Mouse (Mus musculus) testis, adult 2 months (tissue): ENCODE data around the gene Magi2. TPM values are rescaled to one million over a fixed set of nuclear protein-coding genes. Genes with fewer than 3 reads are reported as not detected.

Experiments used
- H3K27ac ChIP-seq: fragments of 200-500 bp; 2 replicates; pipeline ENCODE4 v1.5.1; 2012; ENCODE audit warnings: low read depth, low read length; ENCODE audit not compliant: control insufficient read depth, insufficient read depth
- H3K27me3 ChIP-seq: fragments of 200-500 bp; 2 replicates; pipeline ENCODE4 v1.6.1; 2012; ENCODE audit warnings: mild to moderate bottlenecking, low read length, moderate library complexity; ENCODE audit not compliant: control insufficient read depth, insufficient read depth
- H3K36me3 ChIP-seq: fragments of 200-500 bp; 2 replicates; pipeline ENCODE4 v1.6.1; 2012; ENCODE audit warnings: mild to moderate bottlenecking, low read length; ENCODE audit not compliant: control insufficient read depth, insufficient read depth
- H3K4me1 ChIP-seq: fragments of 200-500 bp; 2 replicates; pipeline ENCODE4 v1.6.1; 2012; ENCODE audit warnings: low read length; ENCODE audit not compliant: control insufficient read depth, insufficient read depth
- H3K4me3 ChIP-seq: fragments of 200-500 bp; 2 replicates; pipeline ENCODE4 v1.5.1; 2012; ENCODE audit warnings: low read depth, mild to moderate bottlenecking, low read length, moderate library complexity, mixed read lengths; ENCODE audit not compliant: control insufficient read depth
- CTCF ChIP-seq: fragments of 200-500 bp; IDR thresholded peaks from 2 replicates; pipeline ENCODE4 v1.5.1; 2012; ENCODE audit warnings: low read depth, mild to moderate bottlenecking, inconsistent platforms, low read length, moderate library complexity; ENCODE audit not compliant: control insufficient read depth, insufficient read depth, insufficient replicate concordance
- POLR2A ChIP-seq: fragments of 200-500 bp; IDR thresholded peaks from 2 replicates; pipeline ENCODE4 v1.6.1; 2012; ENCODE audit warnings: low read depth, mild to moderate bottlenecking, inconsistent platforms, low read length, moderate library complexity; ENCODE audit not compliant: control insufficient read depth
- polyA plus RNA-seq: library from polyadenylated mRNA; depleted of rRNA; stranded (reverse); fragments of >200 nt; gene quantifications from 2 replicates; pipeline ENCODE4 v1.2.3, GENCODE M21; 2012

The Magi2 gene
- polyA plus RNA-seq, 1 experiment, result 6.3 TPM

DNA sequence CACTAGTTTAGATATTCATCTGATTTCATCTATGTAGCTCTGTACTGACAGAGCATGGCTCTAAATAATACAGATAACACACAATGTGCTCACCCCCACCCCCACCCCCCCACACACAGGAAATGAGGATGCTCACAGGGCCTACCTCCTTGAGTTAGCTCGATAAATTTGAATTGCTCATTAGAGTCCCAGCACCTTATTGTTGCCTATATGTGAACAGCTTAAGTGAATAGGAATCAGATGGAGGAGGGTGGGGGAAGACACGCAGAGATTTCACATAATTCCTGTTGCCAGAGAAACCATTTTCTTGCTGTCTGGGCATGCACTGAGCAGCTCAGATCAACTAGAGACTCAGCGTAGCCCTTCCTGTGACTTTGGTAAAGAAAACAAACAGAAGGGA is 755.2 kb downstream of the Magi2 start:
- H3K27ac ChIP-seq, result no peak overlapping the region
- H3K4me1 ChIP-seq, result no peaks in the 10 kb centered on the region
- TF ChIP-seq CTCF (no peak), POLR2A (no peak)

DNA sequence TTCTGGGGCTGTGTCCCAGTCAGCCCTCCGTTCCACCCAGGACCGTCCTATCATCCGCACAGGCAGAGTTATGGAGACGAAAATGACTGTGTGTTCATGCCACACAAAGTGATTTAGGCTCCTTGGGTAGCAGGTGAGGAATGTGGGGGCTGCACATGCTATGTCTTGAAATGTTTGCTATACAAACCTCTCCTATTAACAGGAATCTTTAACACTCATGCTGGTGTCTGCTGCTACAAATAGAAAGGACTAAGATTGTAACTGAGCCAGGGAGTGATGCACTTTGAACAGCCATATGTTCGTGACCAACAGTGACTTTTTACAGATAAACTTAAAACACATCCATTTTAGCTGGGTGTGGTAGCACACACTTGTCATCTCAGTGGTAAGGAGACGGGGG is 772.6 kb downstream of the Magi2 start:
- no peaks in the 10 kb centered on the region for H3K27me3 ChIP-seq
- H3K4me3 ChIP-seq, result no peak overlapping the region
- no peak overlapping the region for H3K27ac ChIP-seq
- TF ChIP-seq CTCF, result no peak
- no peak for TF ChIP-seq POLR2A
- no peaks in the 10 kb centered on the region for H3K36me3 ChIP-seq
- no peaks in the 10 kb centered on the region for H3K4me1 ChIP-seq

More for the DNA sequence above, 755.2 kb downstream of the Magi2 start:
- no peak overlapping the region for H3K4me3 ChIP-seq
- H3K27me3 ChIP-seq, result no peaks in the 10 kb centered on the region
- no peaks in the 10 kb centered on the region for H3K36me3 ChIP-seq

DNA sequence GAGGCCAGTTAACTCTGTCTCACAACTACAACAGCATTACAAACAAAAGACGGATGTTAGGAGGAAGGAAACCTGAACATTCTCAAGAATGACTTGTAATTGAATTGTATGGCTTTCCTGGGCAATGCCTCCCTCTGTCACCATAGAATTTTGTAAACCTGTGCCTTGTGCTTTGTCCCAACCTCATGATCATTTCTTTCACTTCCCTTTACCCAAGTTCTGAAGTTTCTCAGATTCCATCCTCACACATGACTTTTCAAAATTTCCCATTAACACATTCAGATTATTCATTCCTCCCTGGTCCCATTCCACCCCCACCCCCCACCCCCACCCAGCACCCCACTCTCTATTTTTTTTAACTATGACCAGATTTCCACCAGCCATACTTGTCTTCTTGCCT is 773.1 kb downstream of the Magi2 start:
- Histone ChIP-seq H3K36me3 (no peaks in the 10 kb centered on the region), H3K27ac (no peak overlapping the region), H3K27me3 (no peaks in the 10 kb centered on the region), H3K4me3 (no peak overlapping the region), H3K4me1 (no peaks in the 10 kb centered on the region)
- TF ChIP-seq CTCF (no peak), POLR2A (no peak)

DNA sequence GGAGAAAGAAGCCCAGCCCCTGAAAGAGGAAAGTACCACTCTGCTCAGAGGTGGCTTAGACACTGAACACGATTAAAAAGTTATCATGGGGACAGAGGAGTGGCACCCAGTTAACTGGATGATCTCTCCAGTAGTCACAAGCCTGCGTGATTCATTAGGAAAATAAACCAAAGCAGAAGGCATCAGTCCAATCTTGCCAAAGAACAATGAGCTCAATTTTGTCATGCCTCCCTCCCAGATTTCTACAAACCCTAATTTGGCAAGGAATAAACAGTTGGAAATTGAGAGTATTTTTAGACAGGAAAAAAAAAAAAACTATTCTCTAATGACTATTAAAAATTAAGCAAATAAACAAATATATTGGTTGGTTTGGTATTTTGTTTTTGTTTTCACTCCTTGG is 779.8 kb downstream of the Magi2 start:
- H3K27ac ChIP-seq, result no peak overlapping the region
- H3K4me3 ChIP-seq, result no peak overlapping the region
- TF ChIP-seq POLR2A, result no peak
- TF ChIP-seq CTCF, result no peak
- no peaks in the 10 kb centered on the region for H3K27me3 ChIP-seq
- no peaks in the 10 kb centered on the region for H3K36me3 ChIP-seq
- no peaks in the 10 kb centered on the region for H3K4me1 ChIP-seq

DNA sequence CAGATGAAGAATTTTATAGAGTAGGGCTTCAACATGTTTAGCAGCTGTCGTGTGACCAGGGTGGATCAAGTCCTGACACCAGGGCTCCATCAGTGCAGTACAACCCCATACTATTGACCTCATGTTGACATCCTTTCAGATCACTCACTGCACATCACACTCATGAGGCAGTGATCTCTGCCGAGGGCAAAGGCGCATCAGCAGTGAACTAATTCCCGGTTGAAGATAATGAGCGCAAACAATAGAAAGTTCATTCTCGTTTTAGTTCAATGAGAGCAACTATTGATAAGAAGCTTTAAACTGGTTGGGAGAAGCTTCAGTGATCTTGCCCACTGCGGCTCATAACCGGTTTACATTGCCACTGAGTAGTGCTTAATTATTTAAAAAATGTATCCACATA is 780.4 kb downstream of the Magi2 start:
- H3K4me1 ChIP-seq, result no peaks in the 10 kb centered on the region
- TF ChIP-seq POLR2A (no peak), CTCF (no peak)
- no peaks in the 10 kb centered on the region for H3K27me3 ChIP-seq
- H3K36me3 ChIP-seq, result no peaks in the 10 kb centered on the region
- H3K4me3 ChIP-seq, result no peak overlapping the region
- no peak overlapping the region for H3K27ac ChIP-seq

DNA sequence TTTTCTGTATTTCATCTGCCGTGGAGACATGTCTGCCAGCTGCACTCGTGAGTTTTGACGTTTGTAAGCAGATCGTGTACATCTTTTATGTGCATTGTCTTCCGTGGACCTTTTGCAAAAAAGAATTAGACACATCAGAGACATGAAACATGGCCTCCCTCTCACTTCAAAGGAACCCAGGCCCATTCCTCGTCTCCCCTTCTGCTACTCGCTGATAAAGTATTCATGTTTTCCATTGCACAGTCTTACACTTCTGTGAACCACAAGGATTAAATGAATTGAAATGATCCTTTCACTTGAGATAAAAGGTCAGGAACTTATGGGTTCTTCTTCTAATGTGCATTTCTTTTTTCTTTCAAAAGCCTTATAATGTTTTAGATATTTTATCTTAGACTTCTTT is 783.4 kb downstream of the Magi2 start:
- Histone ChIP-seq H3K4me3 (no peak overlapping the region), H3K36me3 (no peaks in the 10 kb centered on the region), H3K27ac (no peak overlapping the region), H3K4me1 (no peaks in the 10 kb centered on the region), H3K27me3 (no peaks in the 10 kb centered on the region)
- no peak for TF ChIP-seq POLR2A
- no peak for TF ChIP-seq CTCF

DNA sequence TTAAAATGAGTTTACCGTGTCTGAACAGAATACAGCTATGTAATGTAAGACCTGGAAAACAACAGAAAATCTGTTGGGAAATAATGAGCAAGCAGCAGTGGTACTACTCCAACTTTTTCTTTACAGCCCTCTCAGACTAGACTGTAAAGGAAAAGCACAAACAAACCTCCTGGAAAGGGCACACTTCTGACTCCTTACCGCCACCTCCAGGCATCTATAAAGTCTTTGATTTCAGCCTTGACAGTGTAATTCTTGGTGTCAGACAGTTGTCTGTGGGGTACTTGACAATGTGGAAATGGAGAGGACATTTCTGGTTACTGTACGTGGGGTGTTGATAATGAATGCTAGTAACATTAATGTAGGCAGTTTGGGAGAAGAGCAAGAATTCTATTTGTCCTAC is 791.2 kb downstream of the Magi2 start:
- H3K4me1 ChIP-seq, result no peaks in the 10 kb centered on the region
- H3K27ac ChIP-seq, result no peak overlapping the region
- no peak overlapping the region for H3K4me3 ChIP-seq
- no peaks in the 10 kb centered on the region for H3K27me3 ChIP-seq
- H3K36me3 ChIP-seq, result no peaks in the 10 kb centered on the region
- TF ChIP-seq POLR2A (no peak), CTCF (no peak)

DNA sequence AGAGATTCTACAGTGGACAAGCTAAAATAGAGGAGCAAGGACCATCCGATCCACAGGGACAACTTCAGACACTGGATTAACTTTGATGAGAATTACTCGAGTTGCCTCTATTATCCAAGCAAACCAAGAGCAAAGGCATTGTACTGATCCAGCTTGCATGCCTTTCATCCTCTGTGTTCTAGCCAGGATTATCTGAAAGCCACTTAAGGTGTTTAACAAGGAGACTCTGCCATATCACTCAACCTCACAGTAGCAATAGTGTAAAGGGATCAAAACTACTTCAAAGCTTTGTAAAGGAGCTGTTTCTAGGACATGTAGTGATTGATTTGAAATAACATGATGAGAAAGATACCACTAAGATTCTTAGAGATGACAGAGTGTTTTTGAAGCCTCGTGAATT is 819.8 kb downstream of the Magi2 start:
- H3K4me3 ChIP-seq, result no peak overlapping the region
- no peak overlapping the region for H3K27ac ChIP-seq
- H3K36me3 ChIP-seq, result no peaks in the 10 kb centered on the region
- H3K4me1 ChIP-seq, result no peaks in the 10 kb centered on the region
- TF ChIP-seq CTCF (no peak), POLR2A (no peak)
- no peaks in the 10 kb centered on the region for H3K27me3 ChIP-seq
